Mouse (Mus musculus) C2C12 (cell line): ENCODE data around the gene Shh. TPM values are rescaled to one million over a fixed set of nuclear protein-coding genes. Genes with fewer than 3 reads are reported as not detected.

Source experiments
- H3K27me3 ChIP-seq: one replicate; pipeline ENCODE4 v1.6.1; 2011; ENCODE audit not compliant: control insufficient read depth, insufficient read depth, insufficient read length
- H3K36me3 ChIP-seq: one replicate; pipeline ENCODE4 v1.6.1; 2011; ENCODE audit not compliant: control insufficient read depth, insufficient read depth
- H3K4me3 ChIP-seq: one replicate; pipeline ENCODE4 v1.5.1; 2011; ENCODE audit warnings: mild to moderate bottlenecking, control low read depth; ENCODE audit not compliant: poor library complexity, insufficient read depth, severe bottlenecking
- H3K79me2 ChIP-seq: one replicate; pipeline ENCODE4 v1.6.1; 2011; ENCODE audit not compliant: control insufficient read depth, insufficient read depth
- H3K79me3 ChIP-seq: one replicate; pipeline ENCODE4 v1.6.1; 2011; ENCODE audit warnings: low read depth, control low read depth
- H3ac ChIP-seq: one replicate; pipeline ENCODE3; 2011; ENCODE audit warnings: low read depth; ENCODE audit not compliant: control insufficient read depth, insufficient read length
- CEBPB ChIP-seq: IDR thresholded peaks from one replicate; pipeline ENCODE4 v1.6.1; 2011; ENCODE audit warnings: low read depth, mild to moderate bottlenecking, control low read depth, moderate library complexity
- CTCF ChIP-seq: IDR thresholded peaks from one replicate; pipeline ENCODE4 v1.5.1; 2011; ENCODE audit not compliant: control insufficient read depth, insufficient read depth, insufficient read length
- FOSL1 ChIP-seq: IDR thresholded peaks from one replicate; pipeline ENCODE4 v1.8.0; 2011; ENCODE audit warnings: mild to moderate bottlenecking, low read length; ENCODE audit not compliant: poor library complexity, insufficient read depth, severe bottlenecking
- MAX ChIP-seq: IDR thresholded peaks from one replicate; pipeline ENCODE4 v1.6.1; 2011; ENCODE audit warnings: mild to moderate bottlenecking, control low read depth
- MYOD1 ChIP-seq: IDR thresholded peaks from one replicate; pipeline ENCODE4 v1.6.1; 2011; ENCODE audit warnings: low read depth; ENCODE audit not compliant: control insufficient read depth, insufficient read length
- MYOG ChIP-seq: IDR thresholded peaks from one replicate; pipeline ENCODE4 v1.6.1; 2011; ENCODE audit not compliant: control insufficient read depth, insufficient read length; ENCODE audit errors: extremely low read depth
- USF1 ChIP-seq: IDR thresholded peaks from one replicate; pipeline ENCODE4 v1.6.1; 2011; ENCODE audit warnings: low read depth, mild to moderate bottlenecking, control low read depth, moderate library complexity
- polyA plus RNA-seq: library from polyadenylated mRNA; unstranded; fragments of >200 nt; fragmentation: generic; extraction: Trizol; gene quantifications from one replicate; pipeline ENCODE4 v1.2.1, GENCODE M21; 2012; ENCODE audit warnings: missing spikeins

The Shh gene
- polyA plus RNA-seq, 1 experiment = not detected

DNA sequence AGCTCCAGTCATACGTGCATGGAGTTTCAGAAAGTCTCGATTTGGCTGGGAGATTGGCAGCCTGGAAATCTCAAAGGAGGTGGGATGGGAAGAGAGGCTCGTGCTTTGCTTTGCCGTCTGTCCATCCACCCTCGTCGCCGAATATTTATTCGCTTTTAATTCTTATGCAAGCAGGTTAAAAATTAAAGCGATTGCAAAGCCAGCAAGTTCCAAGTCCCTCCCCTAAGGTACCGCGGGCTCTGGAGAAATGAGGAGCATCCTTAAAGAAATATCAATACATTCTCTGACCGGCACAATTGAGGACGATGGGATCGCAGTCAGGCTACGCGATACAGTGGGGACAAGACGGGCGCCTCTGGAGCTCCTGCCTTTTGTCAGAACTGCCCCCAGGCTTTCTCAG is 1.5 kb downstream of the Shh start:
- Histone ChIP-seq H3K36me3 (no peaks in the 10 kb centered on the region), H3K4me3 (no peak overlapping the region), H3K27me3 (peaks cover 71% of the 10 kb centered on the region)

DNA sequence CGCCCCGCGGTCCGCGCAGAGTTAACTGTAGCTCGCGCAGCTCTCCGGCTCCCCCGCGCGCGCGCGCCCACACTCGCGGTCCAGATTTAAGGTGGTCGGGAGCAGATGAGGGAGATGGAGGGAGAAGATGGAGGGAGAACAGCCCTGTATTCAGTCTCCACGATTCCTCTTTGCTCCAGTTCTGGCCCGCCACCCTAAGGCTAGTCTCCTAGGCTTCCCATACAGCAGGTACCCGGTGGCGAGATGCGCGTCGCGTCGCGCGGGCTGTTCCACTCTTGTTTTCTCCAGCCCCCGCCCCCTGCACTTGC is 2.0 kb downstream of the Shh start:
- Histone ChIP-seq H3K36me3 (no peaks in the 10 kb centered on the region), H3K4me3 (no peak overlapping the region), H3ac (no peak overlapping the region), H3K27me3 (peaks cover 76% of the 10 kb centered on the region), H3K79me2 (no peaks in the 10 kb centered on the region), H3K79me3 (no peaks in the 10 kb centered on the region)
- TF ChIP-seq CTCF (no peak), CEBPB (no peak), FOSL1 (no peak)

More for the DNA sequence above, 1.5 kb downstream of the Shh start:
- Histone ChIP-seq H3K79me3 (no peaks in the 10 kb centered on the region), H3K79me2 (no peaks in the 10 kb centered on the region), H3ac (no peak overlapping the region)
- TF ChIP-seq CEBPB (no peak), FOSL1 (no peak), USF1 (no peak), MYOD1 (no peak), CTCF (no peak), MYOG (no peak), MAX (no peak)

- TF ChIP-seq CEBPB = no peak
- no peak for TF ChIP-seq FOSL1
- TF ChIP-seq MAX = no peak
- no peak for TF ChIP-seq CTCF
- no peak for TF ChIP-seq MYOG
- TF ChIP-seq USF1 = no peak
- no peak for TF ChIP-seq MYOD1
- no peaks in the 10 kb centered on the region for H3K79me3 ChIP-seq
- no peaks in the 10 kb centered on the region for H3K36me3 ChIP-seq
Measured at GRCm38 (mm10) chr5:28464361-28465098, 2.5 kb downstream of the Shh start.

GRCm38 (mm10) chr5:28463656-28464055 is 3.4 kb downstream of the Shh start:
- H3ac ChIP-seq = no peak overlapping the region
- no peaks in the 10 kb centered on the region for H3K79me2 ChIP-seq
- no peaks in the 10 kb centered on the region for H3K36me3 ChIP-seq
- no peaks in the 10 kb centered on the region for H3K79me3 ChIP-seq
- TF ChIP-seq CTCF (no peak), CEBPB (no peak), MAX (no peak), USF1 (no peak), MYOD1 (no peak), FOSL1 (no peak), MYOG (no peak)
- peaks cover 90% of the 10 kb centered on the region for H3K27me3 ChIP-seq
- no peak overlapping the region for H3K4me3 ChIP-seq

More at GRCm38 (mm10) chr5:28464361-28465098, 2.5 kb downstream of the Shh start:
- Histone ChIP-seq H3K4me3 (no peak overlapping the region), H3K27me3 (peaks cover 81% of the 10 kb centered on the region), H3ac (no peak overlapping the region), H3K79me2 (no peaks in the 10 kb centered on the region)

- TF ChIP-seq MAX (no peak), FOSL1 (no peak), MYOG (no peak), USF1 (no peak), CEBPB (no peak), CTCF (no peak), MYOD1 (no peak)
- no peaks in the 10 kb centered on the region for H3K79me3 ChIP-seq
- no peak overlapping the region for H3ac ChIP-seq
- peaks cover 97% of the 10 kb centered on the region for H3K27me3 ChIP-seq
- H3K36me3 ChIP-seq = no peaks in the 10 kb centered on the region
- H3K4me3 ChIP-seq = no peak overlapping the region
- no peaks in the 10 kb centered on the region for H3K79me2 ChIP-seq
Measured at GRCm38 (mm10) chr5:28462741-28463590, 4.1 kb downstream of the Shh start.
